Mouse (Mus musculus): Measurements from ENCODE around the gene Lins1.

GRCm38 (mm10) chr7:66741412-66741811 is 51.7 kb downstream of the Lins1 start:
- TF ChIP-seq CTCF (IDR thresholded peaks at IDR 0.05; ENCODE audit: insufficient read depth, low read depth, low read length) (no peak), POLR2A (IDR thresholded peaks at IDR 0.05; ENCODE audit: insufficient read depth, low read depth, low read length) (no peak)
